Mouse (Mus musculus): ENCODE measurements around the gene D430041D05Rik.

DNA sequence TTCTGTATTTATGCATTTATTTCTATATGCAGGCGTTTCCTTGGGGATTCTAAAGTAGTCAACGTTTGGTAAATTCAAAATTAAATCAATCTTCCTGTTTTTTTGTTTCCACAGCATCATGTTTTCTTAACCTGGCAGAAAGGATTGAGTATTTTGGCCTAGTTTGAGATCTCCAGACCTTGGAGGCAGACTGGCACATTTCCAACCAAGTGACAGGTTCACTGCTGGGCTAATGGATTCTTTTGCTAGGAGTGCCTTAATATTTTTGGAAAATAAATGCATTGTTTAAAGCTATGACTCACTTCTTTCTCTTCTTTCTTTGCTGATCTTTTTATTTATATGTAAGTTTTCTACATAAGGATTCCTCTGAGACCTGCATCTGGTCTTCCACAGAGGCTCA, 222.0 kb downstream of the D430041D05Rik start:
- TF ChIP-seq CTCF (IDR thresholded peaks at IDR 0.05; ENCODE audit: borderline replicate concordance, insufficient read depth, low read length): no peak
- no peak for TF ChIP-seq POLR2A (IDR thresholded peaks at IDR 0.05; ENCODE audit: low read depth, low read length)
